Mouse (Mus musculus) forebrain, embryonic 16.5 days (tissue): ENCODE measurements around the gene Sf3b3. TPM values are rescaled to one million over a fixed set of nuclear protein-coding genes. Genes with fewer than 3 reads are reported as not detected.

Experiments
- ATAC-seq: fragments of 200-750 bp; cut with Nextera tagmentation; 2 replicates; pipeline ENCODE4 v1.8.0; 2017; ENCODE audit warnings: mild to moderate bottlenecking, moderate library complexity
- H3K27ac ChIP-seq: fragments of 300-500 bp; sonication (generic); 2 replicates; pipeline ENCODE4 v1.5.1; 2014; ENCODE audit warnings: low read length, control low read depth
- H3K27me3 ChIP-seq: fragments of 300-500 bp; sonication (generic); replicated peaks from 2 replicates; pipeline ENCODE4 v1.6.1; 2014; ENCODE audit warnings: low read length; ENCODE audit not compliant: control insufficient read depth, insufficient read depth
- H3K36me3 ChIP-seq: fragments of 300-500 bp; sonication (generic); 2 replicates; pipeline ENCODE4 v1.6.1; 2014; ENCODE audit not compliant: control insufficient read depth, insufficient read depth
- H3K4me1 ChIP-seq: fragments of 300-500 bp; sonication (generic); replicated peaks from 2 replicates; pipeline ENCODE4 v1.6.1; 2014; ENCODE audit warnings: low read length; ENCODE audit not compliant: control insufficient read depth, insufficient read depth
- H3K4me2 ChIP-seq: fragments of 300-500 bp; sonication (generic); 2 replicates; pipeline ENCODE4 v1.6.1; 2014; ENCODE audit warnings: mild to moderate bottlenecking, low read length, control low read depth
- H3K4me3 ChIP-seq: fragments of 300-500 bp; sonication (generic); replicated peaks from 2 replicates; pipeline ENCODE4 v1.5.1; 2014; ENCODE audit warnings: mild to moderate bottlenecking, low read length, control low read depth
- H3K9ac ChIP-seq: fragments of 300-500 bp; sonication (generic); replicated peaks from 2 replicates; pipeline ENCODE4 v1.6.1; 2014; ENCODE audit warnings: low read depth, low read length, control low read depth
- H3K9me3 ChIP-seq: fragments of 300-500 bp; sonication (generic); 2 replicates; pipeline ENCODE4 v1.6.1; 2016; ENCODE audit warnings: low read length; ENCODE audit not compliant: control insufficient read depth
- WGBS: fragments of 180-500 bp; shearing (Covaris S2); extraction: QIAGEN DNeasy Blood & Tissue Kit; methylation state at CpG from one replicate; pipeline ENCODE4 v1.1.7; 2014; 5-methylcytosine and 5-hydroxymethylcytosine counted together
- polyA plus RNA-seq: library from polyadenylated mRNA; unstranded; fragments of >200 nt; fragmentation: Nextera tagmentation; extraction: Ambion mirVana; gene quantifications from 2 replicates; pipeline ENCODE4 v1.2.1, GENCODE M21; 2015

Gene Sf3b3
- polyA plus RNA-seq, 1 experiment from 2014 or later = 124 TPM

GRCm38 (mm10) chr8:110811793-110812192, 34.8 kb downstream of the Sf3b3 start:
- no peak overlapping the region for H3K9ac ChIP-seq
- H3K36me3 ChIP-seq = peaks cover 60% of the 10 kb centered on the region
- H3K27ac ChIP-seq = no peak overlapping the region
- H3K4me3 ChIP-seq = no peak overlapping the region
- no peak for ATAC-seq
- H3K4me2 ChIP-seq = no peak overlapping the region
- no peaks in the 10 kb centered on the region for H3K4me1 ChIP-seq
- H3K27me3 ChIP-seq = no peaks in the 10 kb centered on the region
- 94% methylated on average over 7 of the region's 7 CpGs for WGBS
- H3K9me3 ChIP-seq = no peaks in the 10 kb centered on the region

DNA sequence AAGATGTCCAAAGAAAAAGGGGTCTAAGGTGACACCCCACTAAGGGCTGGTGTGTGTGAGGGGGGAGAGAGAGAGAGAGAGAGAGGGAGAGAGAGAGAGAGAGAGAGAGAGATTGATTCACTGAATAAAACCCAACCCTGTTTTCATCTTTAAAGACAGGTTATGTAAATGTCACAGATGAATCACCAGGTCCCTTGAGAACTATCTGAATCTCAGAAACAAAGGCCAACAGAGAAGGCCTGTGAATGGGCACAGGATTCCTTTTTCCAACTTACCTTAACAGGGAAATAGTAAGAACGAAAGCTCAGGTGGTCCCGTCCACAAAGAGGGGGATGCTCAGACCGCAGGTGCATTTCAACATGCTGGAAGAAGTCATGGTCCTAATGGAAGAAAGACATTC, 35.5 kb downstream of the Sf3b3 start:
- H3K36me3 ChIP-seq = peaks cover 57% of the 10 kb centered on the region

DNA sequence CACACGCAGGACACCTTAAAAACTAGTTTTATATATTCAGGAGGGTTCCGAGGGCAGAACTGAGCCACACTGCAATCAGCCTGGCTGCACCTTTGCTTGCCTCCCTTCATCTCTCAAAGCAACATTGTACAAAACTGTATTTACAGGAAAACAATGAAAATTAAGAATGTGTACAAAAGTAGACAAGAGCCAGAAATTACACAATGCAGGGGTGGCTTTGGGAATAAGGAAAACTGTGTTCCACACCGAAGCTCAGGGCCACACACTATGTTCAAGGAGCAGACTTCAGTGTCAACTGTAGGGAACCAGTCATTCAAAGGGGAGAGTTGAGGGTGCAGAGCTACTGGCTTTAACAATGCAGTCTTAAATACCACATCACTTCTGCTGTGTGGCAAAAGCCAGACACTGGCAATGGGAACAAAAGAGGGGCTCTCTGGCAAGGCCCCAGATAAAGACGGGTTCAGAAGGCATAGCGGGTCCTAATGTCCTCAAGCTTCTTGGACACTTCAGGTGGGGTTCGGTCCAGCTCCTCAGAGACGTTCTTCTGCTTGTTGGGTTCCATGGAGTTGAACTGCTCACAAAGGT, 36.0 kb downstream of the Sf3b3 start:
- Histone ChIP-seq H3K4me2 (no peak overlapping the region), H3K9me3 (no peaks in the 10 kb centered on the region), H3K27ac (no peak overlapping the region), H3K4me3 (no peak overlapping the region), H3K9ac (no peak overlapping the region), H3K4me1 (no peaks in the 10 kb centered on the region), H3K27me3 (no peaks in the 10 kb centered on the region), H3K36me3 (peaks cover 52% of the 10 kb centered on the region)
- WGBS = 89% methylated on average over 7 of the region's 7 CpGs
- no peak for ATAC-seq

More for the DNA sequence above, 35.5 kb downstream of the Sf3b3 start:
- Histone ChIP-seq H3K4me1 (no peaks in the 10 kb centered on the region), H3K27ac (no peak overlapping the region), H3K4me3 (no peak overlapping the region), H3K9me3 (no peaks in the 10 kb centered on the region), H3K4me2 (no peak overlapping the region), H3K9ac (no peak overlapping the region), H3K27me3 (no peaks in the 10 kb centered on the region)
- 93% methylated on average over 3 of the region's 3 CpGs for WGBS
- ATAC-seq = no peak

GRCm38 (mm10) chr8:110809831-110810230, 36.8 kb downstream of the Sf3b3 start:
- Histone ChIP-seq H3K4me3 (no peak overlapping the region), H3K4me1 (no peaks in the 10 kb centered on the region), H3K36me3 (peaks cover 47% of the 10 kb centered on the region), H3K4me2 (no peak overlapping the region), H3K9ac (no peak overlapping the region), H3K9me3 (no peaks in the 10 kb centered on the region), H3K27ac (no peak overlapping the region), H3K27me3 (no peaks in the 10 kb centered on the region)
- ATAC-seq = no peak
- 70% methylated on average over 2 of the region's 2 CpGs for WGBS

DNA sequence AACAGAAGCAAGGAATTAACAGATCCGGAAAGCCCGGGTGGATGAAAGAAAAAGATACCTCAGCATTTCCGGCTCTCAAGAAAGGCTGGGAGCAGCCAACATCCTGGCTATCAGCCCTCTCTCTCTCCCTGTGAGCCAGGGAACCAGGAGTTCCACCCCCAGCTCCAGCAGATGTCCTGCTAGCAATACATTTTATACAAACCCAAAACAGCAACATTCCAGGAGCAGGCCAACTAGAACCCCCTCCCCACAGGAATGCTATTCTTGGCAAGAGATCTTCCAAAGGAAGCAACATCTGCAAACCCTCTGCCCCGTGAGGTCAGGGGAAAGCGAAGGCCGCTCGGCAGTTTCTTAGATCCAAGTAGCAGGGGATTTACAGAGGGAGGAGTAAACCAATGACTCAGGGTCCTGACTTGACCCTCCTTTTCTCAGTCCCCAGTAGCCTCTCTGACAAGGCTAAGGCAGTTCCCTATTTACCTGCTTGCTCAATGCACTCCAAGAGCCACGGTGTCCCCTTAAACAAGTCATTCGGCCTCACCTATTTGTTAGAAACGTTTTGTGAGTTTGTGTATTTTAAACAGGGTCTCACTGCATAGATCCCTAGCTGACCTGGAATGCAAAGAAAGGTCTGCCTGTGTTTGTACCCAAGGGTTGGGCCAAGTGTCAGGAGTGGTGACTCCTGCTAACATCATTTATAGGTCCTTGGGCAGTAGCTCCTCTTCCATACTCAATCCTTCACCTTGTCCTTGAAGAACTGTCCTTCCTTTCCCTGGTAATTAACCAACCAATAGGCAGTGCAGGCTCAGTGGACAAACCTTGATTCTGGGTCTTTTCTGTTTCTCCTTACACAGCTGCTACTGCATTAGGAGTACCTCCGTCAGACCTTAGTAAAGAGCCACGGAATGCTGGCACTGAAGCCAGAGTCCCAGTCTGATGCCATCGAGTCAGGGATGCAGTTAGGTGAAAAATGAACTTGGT, 37.8 kb downstream of the Sf3b3 start:
- H3K4me3 ChIP-seq = no peak overlapping the region
- no peaks in the 10 kb centered on the region for H3K27me3 ChIP-seq
- no peak overlapping the region for H3K9ac ChIP-seq
- H3K27ac ChIP-seq = no peak overlapping the region
- peaks cover 37% of the 10 kb centered on the region for H3K36me3 ChIP-seq
- no peaks in the 10 kb centered on the region for H3K4me1 ChIP-seq
- no peak overlapping the region for H3K4me2 ChIP-seq
- no peak for ATAC-seq
- no peaks in the 10 kb centered on the region for H3K9me3 ChIP-seq
- 61% methylated on average over 13 of the region's 13 CpGs for WGBS

GRCm38 (mm10) chr8:110806146-110806545, 40.4 kb downstream of the Sf3b3 start:
- Histone ChIP-seq H3K9ac (no peak overlapping the region), H3K9me3 (no peaks in the 10 kb centered on the region), H3K4me3 (no peak overlapping the region), H3K36me3 (peaks cover 19% of the 10 kb centered on the region), H3K27me3 (no peaks in the 10 kb centered on the region), H3K4me2 (no peak overlapping the region), H3K4me1 (no peaks in the 10 kb centered on the region), H3K27ac (no peak overlapping the region)
- no peak for ATAC-seq
- WGBS = 94% methylated on average over 1 of the region's 1 CpGs

DNA sequence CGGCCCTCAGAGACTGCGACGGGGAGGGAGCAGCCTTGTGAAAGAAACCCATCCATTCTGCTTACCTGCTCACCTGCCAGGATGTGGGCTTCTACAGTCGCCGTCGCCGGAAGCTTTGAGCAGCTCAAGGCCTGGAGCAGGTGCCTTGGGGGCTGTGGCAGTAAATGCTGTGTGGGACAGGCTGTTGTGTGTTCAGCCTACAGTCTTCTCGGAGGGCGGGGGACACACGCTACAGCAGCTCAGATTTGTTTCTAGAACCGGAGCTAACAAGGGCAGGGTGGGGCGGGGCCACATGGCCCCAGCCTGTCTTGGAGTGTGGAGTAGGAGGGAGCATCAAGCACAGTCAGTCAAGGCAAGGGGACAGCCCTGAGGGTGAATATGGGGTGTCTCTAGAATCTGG, 40.9 kb downstream of the Sf3b3 start, which contains the start of gene Il34:
Il34 (minus strand) TSS at position 256 of the 400 bp plus-strand sequence.
- Histone ChIP-seq H3K4me2 (no peak within 1 kb of the TSS), H3K4me1 (no peaks in the 10 kb centered on the region), H3K36me3 (peaks cover 15% of the 10 kb centered on the region; the same call in 1 of the 2 replicates), H3K27me3 (no peaks in the 10 kb centered on the region), H3K9me3 (no peaks in the 10 kb centered on the region), H3K4me3 (no peak within 1 kb of the TSS), H3K9ac (no peak within 1 kb of the TSS), H3K27ac (no peak within 1 kb of the TSS)
- no peak for ATAC-seq
- WGBS = 42% methylated on average over 12 of the region's 12 CpGs

GRCm38 (mm10) chr8:110804825-110805514, 41.6 kb downstream of the Sf3b3 start:
- peaks cover 8% of the 10 kb centered on the region; the same call in 1 of the 2 replicates for H3K36me3 ChIP-seq
- ATAC-seq = no peak
- no peaks in the 10 kb centered on the region for H3K27me3 ChIP-seq
- H3K27ac ChIP-seq = no peak overlapping the region
- H3K4me2 ChIP-seq = no peak overlapping the region
- no peaks in the 10 kb centered on the region for H3K9me3 ChIP-seq
- H3K4me3 ChIP-seq = no peak overlapping the region
- WGBS = 58% methylated on average over 3 of the region's 3 CpGs
- H3K4me1 ChIP-seq = no peaks in the 10 kb centered on the region
- no peak overlapping the region for H3K9ac ChIP-seq

DNA sequence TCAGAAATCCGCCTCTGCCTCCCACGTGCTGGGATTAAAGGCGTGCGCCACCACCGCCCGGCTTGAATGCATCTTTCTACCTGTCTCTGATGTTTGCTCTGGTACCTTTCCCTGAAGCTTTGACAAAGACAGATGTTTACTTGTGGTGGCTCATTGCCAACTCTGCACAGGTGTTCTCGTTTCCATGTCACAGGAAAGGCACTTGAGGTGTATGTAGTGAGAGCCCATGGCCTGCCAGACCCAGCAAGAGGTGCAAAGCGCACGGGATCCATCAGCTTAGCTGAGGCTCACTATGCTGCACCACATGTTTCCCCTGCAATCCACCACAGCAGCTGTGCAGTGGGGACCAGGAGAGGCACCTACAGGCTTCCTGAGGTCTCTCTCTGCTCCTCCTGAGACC, 42.7 kb downstream of the Sf3b3 start:
- WGBS = 84% methylated on average over 9 of the region's 9 CpGs

More for the DNA sequence above, 42.7 kb downstream of the Sf3b3 start:
- H3K4me2 ChIP-seq = no peak overlapping the region
- H3K4me1 ChIP-seq = no peaks in the 10 kb centered on the region
- H3K36me3 ChIP-seq = no peaks in the 10 kb centered on the region
- H3K4me3 ChIP-seq = no peak overlapping the region
- H3K9me3 ChIP-seq = no peaks in the 10 kb centered on the region
- no peak overlapping the region for H3K27ac ChIP-seq
- no peak for ATAC-seq
- H3K27me3 ChIP-seq = no peaks in the 10 kb centered on the region
- no peak overlapping the region for H3K9ac ChIP-seq
